Mouse (Mus musculus) macrophage (primary cell): ENCODE measurements at regions not wholly inside any gene's neighbourhood (a gene's known extent, or its start where the extent isn't known, plus 50 kb on each side); places are given as distances from the start of the nearest gene placed in this dataset.
A peak's percentile ranks its signal among the peaks of the same experiment; 100 is the strongest.

Source experiments
- H3K27ac ChIP-seq: fragments of 350-480 bp; formaldehyde crosslinking; 2 replicates; pipeline ENCODE4 v1.9.0; 2021
- H3K36me3 ChIP-seq: fragments of 350-480 bp; formaldehyde crosslinking; 2 replicates; pipeline ENCODE4 v1.9.0; 2021; ENCODE audit errors: inconsistent target
- H3K4me3 ChIP-seq: fragments of 350-480 bp; formaldehyde crosslinking; 2 replicates; pipeline ENCODE4 v1.9.0; 2021; ENCODE audit errors: inconsistent target
- H3K79me2 ChIP-seq: fragments of 350-480 bp; formaldehyde crosslinking; 2 replicates; pipeline ENCODE4 v1.9.0; 2021; ENCODE audit errors: inconsistent target
- WGBS: methylation state at CpG from one replicate; pipeline ENCODE4 v1.1.7; 2026; ENCODE audit warnings: inconsistent platforms; ENCODE audit not compliant: missing documents; 5-methylcytosine and 5-hydroxymethylcytosine counted together

- WGBS: 0% methylated on average over 4 of the region's 5 CpGs
- Histone ChIP-seq H3K36me3 (no peaks in the 10 kb centered on the region), H3K4me3 (peak overlapping the region; percentile 0; the same call in 1 of the 2 replicates), H3K27ac (peak overlapping the region; percentile 90), H3K79me2 (no peaks in the 10 kb centered on the region)
Observed at GRCm38 (mm10) chr3:9884691-9885354, 203.1 kb upstream of the Gm9833 start.

GRCm38 (mm10) chr3:9885565-9885964 lies 202.3 kb upstream of the Gm9833 start:
- H3K4me3 ChIP-seq: no peak overlapping the region
- WGBS: 63% methylated on average over 8 of the region's 8 CpGs
- peak overlapping the region; percentile 90 for H3K27ac ChIP-seq
- no peaks in the 10 kb centered on the region for H3K79me2 ChIP-seq
- no peaks in the 10 kb centered on the region for H3K36me3 ChIP-seq

- Histone ChIP-seq H3K36me3 (no peaks in the 10 kb centered on the region), H3K27ac (peak overlapping the region; percentile 90), H3K79me2 (no peaks in the 10 kb centered on the region), H3K4me3 (no peak overlapping the region)
- WGBS: 67% methylated on average over 4 of the region's 4 CpGs
Observed at GRCm38 (mm10) chr3:9886077-9886476, 201.8 kb upstream of the Gm9833 start.

- 23% methylated on average over 10 of the region's 10 CpGs for WGBS
- Histone ChIP-seq H3K27ac (peak overlapping the region; percentile 90), H3K36me3 (no peaks in the 10 kb centered on the region), H3K4me3 (no peak overlapping the region), H3K79me2 (no peaks in the 10 kb centered on the region)
Observed at GRCm38 (mm10) chr3:9886765-9887626, 200.9 kb upstream of the Gm9833 start.

GRCm38 (mm10) chr3:9887627-9887994 lies 200.3 kb upstream of the Gm9833 start:
- WGBS: 47% methylated on average over 2 of the region's 2 CpGs
- H3K4me3 ChIP-seq: no peak overlapping the region

GRCm38 (mm10) chr3:9888051-9888450 lies 199.9 kb upstream of the Gm9833 start:
- Histone ChIP-seq H3K27ac (no peak overlapping the region), H3K36me3 (no peaks in the 10 kb centered on the region), H3K4me3 (no peak overlapping the region), H3K79me2 (no peaks in the 10 kb centered on the region)
- 97% methylated on average over 5 of the region's 5 CpGs for WGBS

More at GRCm38 (mm10) chr3:9887627-9887994, 200.3 kb upstream of the Gm9833 start:
- no peaks in the 10 kb centered on the region for H3K79me2 ChIP-seq
- no peaks in the 10 kb centered on the region for H3K36me3 ChIP-seq
- no peak overlapping the region for H3K27ac ChIP-seq

- Histone ChIP-seq H3K36me3 (no peaks in the 10 kb centered on the region), H3K79me2 (no peaks in the 10 kb centered on the region), H3K4me3 (no peak overlapping the region), H3K27ac (no peak overlapping the region)
- 98% methylated on average over 4 of the region's 4 CpGs for WGBS
Observed at GRCm38 (mm10) chr3:9892884-9893494, 194.9 kb upstream of the Gm9833 start.

GRCm38 (mm10) chr3:9895396-9896135 lies 192.3 kb upstream of the Gm9833 start:
- H3K4me3 ChIP-seq: no peak overlapping the region
- no peaks in the 10 kb centered on the region for H3K79me2 ChIP-seq
- 70% methylated on average over 11 of the region's 11 CpGs for WGBS
- no peaks in the 10 kb centered on the region for H3K36me3 ChIP-seq
- H3K27ac ChIP-seq: no peak overlapping the region

GRCm38 (mm10) chr3:9896303-9896702 lies 191.6 kb upstream of the Gm9833 start:
- H3K4me3 ChIP-seq: no peak overlapping the region
- 92% methylated on average over 5 of the region's 5 CpGs for WGBS
- H3K36me3 ChIP-seq: no peaks in the 10 kb centered on the region
- no peaks in the 10 kb centered on the region for H3K79me2 ChIP-seq
- H3K27ac ChIP-seq: no peak overlapping the region

- Histone ChIP-seq H3K4me3 (no peak overlapping the region), H3K27ac (no peak overlapping the region), H3K79me2 (no peaks in the 10 kb centered on the region), H3K36me3 (no peaks in the 10 kb centered on the region)
- 35% methylated on average over 5 of the region's 5 CpGs for WGBS
Observed at GRCm38 (mm10) chr3:9901663-9902062, 186.2 kb upstream of the Gm9833 start.

GRCm38 (mm10) chr3:9913357-9913756 lies 174.6 kb upstream of the Gm9833 start:
- 55% methylated on average over 1 of the region's 1 CpGs for WGBS
- Histone ChIP-seq H3K27ac (no peak overlapping the region), H3K36me3 (no peaks in the 10 kb centered on the region), H3K79me2 (no peaks in the 10 kb centered on the region), H3K4me3 (no peak overlapping the region)

GRCm38 (mm10) chr3:9916538-9917106 lies 171.3 kb upstream of the Gm9833 start:
- Histone ChIP-seq H3K79me2 (no peaks in the 10 kb centered on the region), H3K4me3 (no peak overlapping the region), H3K36me3 (no peaks in the 10 kb centered on the region), H3K27ac (no peak overlapping the region)
- 41% methylated on average over 7 of the region's 7 CpGs for WGBS

- H3K4me3 ChIP-seq: no peak overlapping the region
- H3K79me2 ChIP-seq: no peaks in the 10 kb centered on the region
- H3K36me3 ChIP-seq: no peaks in the 10 kb centered on the region
- WGBS: 100% methylated on average over 3 of the region's 3 CpGs
- H3K27ac ChIP-seq: no peak overlapping the region
Observed at GRCm38 (mm10) chr3:9920331-9920730, 167.6 kb upstream of the Gm9833 start.

- H3K36me3 ChIP-seq: no peaks in the 10 kb centered on the region
- H3K79me2 ChIP-seq: no peaks in the 10 kb centered on the region
- H3K4me3 ChIP-seq: no peak overlapping the region
- H3K27ac ChIP-seq: no peak overlapping the region
- 85% methylated on average over 1 of the region's 1 CpGs for WGBS
Observed at GRCm38 (mm10) chr3:9921730-9922129, 166.2 kb upstream of the Gm9833 start.
